Comparison of ENCODE assay signal across 23 mouse cellular contexts in genomic region chr13:25729327-25729892, GRCm38 (mm10).
DNase-seq lines count a peak whose midpoint lies in the region; ATAC-seq and TF ChIP-seq lines count a peak whose summit lies in the region.
"Had no signal": no experiment of that assay in that cellular context is flagged by ENCODE, and none has a peak within 500 bp of the region (broad histone marks: within the 10 kb centered on the region; RNA-seq: fewer than 3 reads in every experiment).

No protein-coding gene starts in this region.

- DNase-seq in midbrain, embryonic 10.5 days (ENCODE audit: low spot score) = no peak
- DNase-seq in forelimb bud, embryonic 11.5 days (ENCODE audit: low read depth, low spot score) = peak; percentile 40
- no peak for DNase-seq in heart, adult 9 months (ENCODE audit: low spot score in 2 of 2)
- no peak for DNase-seq in thymus, adult 2 months
- DNase-seq in kidney, adult 9 months = no peak
- DNase-seq: adrenal gland, postnatal 10 days; cerebellum, adult 2 months; cerebellum, postnatal 36 days; gastrocnemius, postnatal 14 days; heart, adult 18-20 months; heart, postnatal 36 days; kidney, postnatal 36 days; right cerebral cortex, postnatal 25 days; thymus, adult 18-20 months had no signal

- no peak overlapping the region for H3K27ac ChIP-seq in midbrain, embryonic 16.5 days (ENCODE audit: low read length)
- no peak overlapping the region for H3K27ac ChIP-seq in midbrain, embryonic 10.5 days (replicated peaks)
- no peak overlapping the region for H3K27ac ChIP-seq in hindbrain, embryonic 16.5 days (ENCODE audit: low read depth, low read length)
- peak overlapping the region; percentile 47 for H3K27ac ChIP-seq in neural tube, embryonic 13.5 days (replicated peaks)
- H3K27ac ChIP-seq in thymus, adult 2 months (ENCODE audit: control insufficient read depth, insufficient read depth, low read length) = no peak overlapping the region
- H3K27ac ChIP-seq: intestine, embryonic 15.5 days; liver, embryonic 14.5 days; lung, embryonic 15.5 days; macrophage; midbrain, embryonic 12.5 days; stomach, embryonic 15.5 days had no signal

- H3K9ac ChIP-seq in midbrain, embryonic 16.5 days (ENCODE audit: low read depth, low read length) = no peak overlapping the region
- H3K9ac ChIP-seq in hindbrain, embryonic 16.5 days (ENCODE audit: low read depth, low read length) = no peak overlapping the region
- no peak overlapping the region for H3K9ac ChIP-seq in neural tube, embryonic 13.5 days
- H3K9ac ChIP-seq: intestine, embryonic 15.5 days; liver, embryonic 14.5 days; lung, embryonic 15.5 days; midbrain, embryonic 12.5 days; stomach, embryonic 15.5 days had no signal

- TF ChIP-seq POLR2A in thymus, adult 2 months (IDR thresholded peaks at IDR 0.05; ENCODE audit: control insufficient read depth, extremely low read depth, insufficient read depth, low read length, poor library complexity) = no peak

- no peaks in the 10 kb centered on the region for H3K36me3 ChIP-seq in midbrain, embryonic 16.5 days (ENCODE audit: control insufficient read depth, insufficient read depth, low read length)
- H3K36me3 ChIP-seq in midbrain, embryonic 10.5 days = no peaks in the 10 kb centered on the region
- no peaks in the 10 kb centered on the region for H3K36me3 ChIP-seq in hindbrain, embryonic 16.5 days (ENCODE audit: control insufficient read depth, insufficient read depth, low read length)
- no peaks in the 10 kb centered on the region for H3K36me3 ChIP-seq in neural tube, embryonic 13.5 days
- no peaks in the 10 kb centered on the region for H3K36me3 ChIP-seq in thymus, adult 2 months (ENCODE audit: control insufficient read depth, insufficient read depth, low read length)
- H3K36me3 ChIP-seq: intestine, embryonic 15.5 days; lung, embryonic 15.5 days; midbrain, embryonic 12.5 days; stomach, embryonic 15.5 days had no signal

- H3K4me2 ChIP-seq in midbrain, embryonic 16.5 days (ENCODE audit: low read length) = no peak overlapping the region
- H3K4me2 ChIP-seq in hindbrain, embryonic 16.5 days (ENCODE audit: low read length) = no peak overlapping the region
- H3K4me2 ChIP-seq in neural tube, embryonic 13.5 days = no peak overlapping the region
- H3K4me2 ChIP-seq: intestine, embryonic 15.5 days; lung, embryonic 15.5 days; midbrain, embryonic 12.5 days; stomach, embryonic 15.5 days had no signal

- no peaks in the 10 kb centered on the region for H3K9me3 ChIP-seq in midbrain, embryonic 16.5 days (replicated peaks; ENCODE audit: control insufficient read depth, low read length, poor library complexity, severe bottlenecking)
- no peaks in the 10 kb centered on the region for H3K9me3 ChIP-seq in midbrain, embryonic 10.5 days (replicated peaks)
- H3K9me3 ChIP-seq in hindbrain, embryonic 16.5 days (ENCODE audit: control insufficient read depth, low read length) = no peaks in the 10 kb centered on the region
- H3K9me3 ChIP-seq in neural tube, embryonic 13.5 days = no peaks in the 10 kb centered on the region
- H3K9me3 ChIP-seq: intestine, embryonic 15.5 days; lung, embryonic 15.5 days; midbrain, embryonic 12.5 days; stomach, embryonic 15.5 days had no signal

- H3K27me3 ChIP-seq in midbrain, embryonic 16.5 days (ENCODE audit: control insufficient read depth, insufficient read depth, low read depth, low read length) = no peaks in the 10 kb centered on the region
- H3K27me3 ChIP-seq in midbrain, embryonic 10.5 days (ENCODE audit: low read depth, poor library complexity, severe bottlenecking) = no peaks in the 10 kb centered on the region
- no peaks in the 10 kb centered on the region for H3K27me3 ChIP-seq in hindbrain, embryonic 16.5 days (replicated peaks; ENCODE audit: control insufficient read depth, insufficient read depth, low read length)
- peaks cover 3% of the 10 kb centered on the region; the same call in 1 of the 2 replicates for H3K27me3 ChIP-seq in neural tube, embryonic 13.5 days
- H3K27me3 ChIP-seq in thymus, adult 2 months (ENCODE audit: control insufficient read depth, insufficient read depth, low read length) = no peaks in the 10 kb centered on the region
- H3K27me3 ChIP-seq: intestine, embryonic 15.5 days; lung, embryonic 15.5 days; midbrain, embryonic 12.5 days; stomach, embryonic 15.5 days had no signal

- no peak overlapping the region for H3K4me3 ChIP-seq in midbrain, embryonic 16.5 days (ENCODE audit: low read depth, low read length)
- H3K4me3 ChIP-seq in midbrain, embryonic 10.5 days = no peak overlapping the region
- H3K4me3 ChIP-seq in hindbrain, embryonic 16.5 days (ENCODE audit: low read length) = no peak overlapping the region
- H3K4me3 ChIP-seq in neural tube, embryonic 13.5 days = no peak overlapping the region
- no peak overlapping the region for H3K4me3 ChIP-seq in thymus, adult 2 months (ENCODE audit: control insufficient read depth, insufficient read depth, low read length)
- H3K4me3 ChIP-seq: intestine, embryonic 15.5 days; lung, embryonic 15.5 days; midbrain, embryonic 12.5 days; stomach, embryonic 15.5 days had no signal

- peaks cover 12% of the 10 kb centered on the region; the same call in 1 of the 2 replicates for H3K4me1 ChIP-seq in midbrain, embryonic 16.5 days (ENCODE audit: control insufficient read depth, insufficient read depth, low read length)
- H3K4me1 ChIP-seq in midbrain, embryonic 10.5 days = peaks cover 20% of the 10 kb centered on the region
- H3K4me1 ChIP-seq in hindbrain, embryonic 16.5 days (ENCODE audit: control insufficient read depth, insufficient read depth, low read depth, low read length) = peaks cover 2% of the 10 kb centered on the region; the same call in 1 of the 2 replicates
- H3K4me1 ChIP-seq in neural tube, embryonic 13.5 days (replicated peaks) = peaks cover 30% of the 10 kb centered on the region
- no peaks in the 10 kb centered on the region for H3K4me1 ChIP-seq in thymus, adult 2 months (replicated peaks; ENCODE audit: control insufficient read depth, insufficient read depth, low read length)
- H3K4me1 ChIP-seq: intestine, embryonic 15.5 days; stomach, embryonic 15.5 days had no signal

- peak; percentile 48; the same call in 1 of the 2 replicates for ATAC-seq in midbrain, embryonic 16.5 days
- ATAC-seq in hindbrain, embryonic 16.5 days = peak; percentile 61; the same call in 1 of the 2 replicates
- peak; percentile 77; the same call in 1 of the 2 replicates for ATAC-seq in neural tube, embryonic 13.5 days (ENCODE audit: low read depth)
- ATAC-seq: intestine, embryonic 15.5 days had no signal

- 29% methylated on average over 3 of the region's 3 CpGs for WGBS in midbrain, embryonic 16.5 days
- 64% methylated on average over 3 of the region's 3 CpGs for WGBS in midbrain, embryonic 10.5 days
- WGBS in hindbrain, embryonic 16.5 days = 34% methylated on average over 3 of the region's 3 CpGs
- 14% methylated on average over 3 of the region's 3 CpGs for WGBS in neural tube, embryonic 13.5 days
- WGBS in thymus, adult 2 months = 86% methylated on average over 3 of the region's 3 CpGs

- TF ChIP-seq CTCF in thymus, adult 2 months (IDR thresholded peaks at IDR 0.05; ENCODE audit: borderline replicate concordance, control insufficient read depth, extremely low read depth, insufficient read depth, low read length, poor library complexity) = no peak
